Mouse (Mus musculus) intestine, postnatal 0 days (tissue): ENCODE measurements around the gene Atp9a. TPM values are rescaled to one million over a fixed set of nuclear protein-coding genes. Genes with fewer than 3 reads are reported as not detected.

Source experiments
- ATAC-seq: fragments of 200-750 bp; cut with Nextera tagmentation; 2 replicates; pipeline ENCODE4 v1.8.0; 2017; ENCODE audit warnings: mild to moderate bottlenecking, moderate TSS enrichment, moderate library complexity
- H3K27ac ChIP-seq: fragments of 300-500 bp; sonication (generic); 2 replicates; pipeline ENCODE4 v1.5.1; 2014; ENCODE audit warnings: mild to moderate bottlenecking, low read depth, low read length, moderate library complexity
- H3K27me3 ChIP-seq: fragments of 300-500 bp; sonication (generic); replicated peaks from 2 replicates; pipeline ENCODE4 v1.6.1; 2014; ENCODE audit warnings: low read length, mixed read lengths; ENCODE audit not compliant: control insufficient read depth, insufficient read depth
- H3K36me3 ChIP-seq: fragments of 300-500 bp; sonication (generic); 2 replicates; pipeline ENCODE4 v1.6.1; 2014; ENCODE audit warnings: mild to moderate bottlenecking, moderate library complexity; ENCODE audit not compliant: control insufficient read depth, insufficient read depth
- H3K4me1 ChIP-seq: fragments of 300-500 bp; sonication (generic); replicated peaks from 2 replicates; pipeline ENCODE4 v1.6.1; 2014; ENCODE audit warnings: antibody characterized with exemption, low read length, mixed read lengths; ENCODE audit not compliant: control insufficient read depth, insufficient read depth
- H3K4me2 ChIP-seq: fragments of 300-500 bp; sonication (generic); replicated peaks from 2 replicates; pipeline ENCODE4 v1.6.1; 2014; ENCODE audit warnings: low read depth, mild to moderate bottlenecking, moderate library complexity
- H3K4me3 ChIP-seq: fragments of 300-500 bp; sonication (generic); 2 replicates; pipeline ENCODE4 v1.5.1; 2014; ENCODE audit warnings: low read depth, low read length
- H3K9ac ChIP-seq: fragments of 300-500 bp; sonication (generic); 2 replicates; pipeline ENCODE4 v1.6.1; 2014; ENCODE audit warnings: mild to moderate bottlenecking, low read depth, low read length
- H3K9me3 ChIP-seq: fragments of 300-500 bp; sonication (generic); 2 replicates; pipeline ENCODE4 v1.6.1; 2016; ENCODE audit warnings: mixed run types; ENCODE audit not compliant: control insufficient read depth
- CTCF ChIP-seq: sonication (generic); IDR thresholded peaks from 2 replicates; pipeline ENCODE4 v1.5.1; 2016; ENCODE audit warnings: low read depth, mild to moderate bottlenecking, control low read depth, antibody characterized with exemption, moderate library complexity
- WGBS: fragments of 180-500 bp; shearing (Covaris S2); extraction: QIAGEN DNeasy Blood & Tissue Kit; methylation state at CpG from one replicate; pipeline ENCODE4 v1.1.7; 2014; 5-methylcytosine and 5-hydroxymethylcytosine counted together
- microRNA-seq: library from miRNA; unstranded; fragments of <30 nt; microRNA quantifications from one replicate; pipeline ENCODE4, GENCODE M21; 2016
- polyA plus RNA-seq: library from polyadenylated mRNA; unstranded; fragments of >200 nt; fragmentation: Nextera tagmentation; extraction: Ambion mirVana; gene quantifications from 2 replicates; pipeline ENCODE4 v1.2.1, GENCODE M21; 2015

Gene Atp9a
- polyA plus RNA-seq, 1 experiment from 2014 or later, result 36.7 TPM

- WGBS, result 14% methylated on average over 21 of the region's 21 CpGs
Observed at GRCm38 (mm10) chr2:168589368-168590167, 152.6 kb downstream of the Atp9a start.

GRCm38 (mm10) chr2:168588591-168589367, 153.4 kb downstream of the Atp9a start:
- no peaks in the 10 kb centered on the region; the same call in 1 of the 2 replicates for H3K4me1 ChIP-seq
- H3K36me3 ChIP-seq, result no peaks in the 10 kb centered on the region
- H3K4me2 ChIP-seq, result peak overlapping the region; percentile 87
- no peak overlapping the region for H3K27ac ChIP-seq
- ATAC-seq, result no peak
- H3K27me3 ChIP-seq, result 0 out of 2 replicates have a peak, but pooled peaks cover 3% of the 10 kb centered on the region
- peak overlapping the region; percentile 54; the same call in 1 of the 2 replicates for H3K4me3 ChIP-seq
- WGBS, result 68% methylated on average over 11 of the region's 11 CpGs
- H3K9ac ChIP-seq, result no peak overlapping the region
- no peaks in the 10 kb centered on the region for H3K9me3 ChIP-seq
- TF ChIP-seq CTCF, result no peak

More at GRCm38 (mm10) chr2:168589368-168590167, 152.6 kb downstream of the Atp9a start:
- Histone ChIP-seq H3K36me3 (no peaks in the 10 kb centered on the region), H3K9ac (peak overlapping the region; percentile 45), H3K27me3 (0 out of 2 replicates have a peak, but pooled peaks cover 3% of the 10 kb centered on the region), H3K27ac (no peak overlapping the region), H3K4me1 (no peaks in the 10 kb centered on the region; the same call in 1 of the 2 replicates), H3K9me3 (no peaks in the 10 kb centered on the region), H3K4me2 (peak overlapping the region; percentile 87), H3K4me3 (peak overlapping the region; percentile 54)
- peak; percentile 46 for ATAC-seq
- TF ChIP-seq CTCF, result no peak

- Histone ChIP-seq H3K4me2 (no peak overlapping the region), H3K36me3 (no peaks in the 10 kb centered on the region), H3K27me3 (0 out of 2 replicates have a peak, but pooled peaks cover 3% of the 10 kb centered on the region), H3K9ac (no peak overlapping the region), H3K27ac (no peak overlapping the region), H3K4me1 (no peaks in the 10 kb centered on the region; the same call in 1 of the 2 replicates), H3K4me3 (no peak overlapping the region), H3K9me3 (no peaks in the 10 kb centered on the region)
- ATAC-seq, result no peak
- WGBS, result 89% methylated on average over 8 of the region's 8 CpGs
- TF ChIP-seq CTCF, result no peak
Observed at GRCm38 (mm10) chr2:168587159-168587558, 155.1 kb downstream of the Atp9a start.

- no peak overlapping the region for H3K27ac ChIP-seq
- H3K4me2 ChIP-seq, result no peak overlapping the region
- H3K4me1 ChIP-seq, result no peaks in the 10 kb centered on the region; the same call in 1 of the 2 replicates
- 81% methylated on average over 12 of the region's 12 CpGs for WGBS
- ATAC-seq, result no peak
- H3K36me3 ChIP-seq, result no peaks in the 10 kb centered on the region
- H3K27me3 ChIP-seq, result 0 out of 2 replicates have a peak, but pooled peaks cover 3% of the 10 kb centered on the region
- no peak overlapping the region for H3K9ac ChIP-seq
- H3K9me3 ChIP-seq, result no peaks in the 10 kb centered on the region
- TF ChIP-seq CTCF, result no peak
- no peak overlapping the region for H3K4me3 ChIP-seq
Observed at GRCm38 (mm10) chr2:168586512-168586911, 155.7 kb downstream of the Atp9a start.

DNA sequence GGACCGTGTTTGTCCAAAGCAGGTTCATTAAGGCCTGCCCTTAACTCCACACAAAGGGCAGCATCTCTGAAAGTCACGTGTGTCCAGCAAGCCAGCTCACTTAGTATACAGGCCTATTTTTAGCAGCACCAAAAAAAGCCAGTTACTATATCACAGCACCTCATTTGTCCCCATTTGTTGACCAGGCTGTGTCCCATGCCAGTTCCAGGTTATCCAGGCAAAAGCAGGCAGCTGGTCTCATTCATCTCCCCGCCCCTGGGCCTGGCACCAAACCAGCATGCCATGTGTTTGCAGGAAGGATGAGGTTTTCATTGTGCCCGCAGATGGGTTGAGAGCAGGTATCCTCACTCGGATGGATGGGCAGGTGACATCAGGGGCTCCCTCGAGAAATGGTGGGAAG, 157.4 kb downstream of the Atp9a start:
- Histone ChIP-seq H3K27me3 (0 out of 2 replicates have a peak, but pooled peaks cover 3% of the 10 kb centered on the region), H3K27ac (no peak overlapping the region), H3K4me2 (no peak overlapping the region), H3K9me3 (no peaks in the 10 kb centered on the region), H3K4me3 (no peak overlapping the region), H3K9ac (no peak overlapping the region), H3K36me3 (no peaks in the 10 kb centered on the region), H3K4me1 (no peaks in the 10 kb centered on the region; the same call in 1 of the 2 replicates)
- no peak for ATAC-seq
- no peak for TF ChIP-seq CTCF
- WGBS, result 78% methylated on average over 6 of the region's 6 CpGs

Small RNAs within 50 kb of the gene (microRNA-seq; reads per million reads assigned to microRNA genes)
- gene Mir7004, result not detected

Other genes starting within 250 kb of the Atp9a start
- gene Nfatc2, start 140.8 kb downstream of the Atp9a start, polyA plus RNA-seq, result 1.5 and 1.9 TPM in 2 replicates
- 0.08 and 0.55 TPM in 2 replicates for gene Sall4, start 25.5 kb upstream of the Atp9a start, polyA plus RNA-seq
- 10.7 and 12.9 TPM in 2 replicates for gene Zfp64, start 213.2 kb upstream of the Atp9a start, polyA plus RNA-seq